Mouse (Mus musculus): Measurements from ENCODE around the gene Aqp1.

DNA sequence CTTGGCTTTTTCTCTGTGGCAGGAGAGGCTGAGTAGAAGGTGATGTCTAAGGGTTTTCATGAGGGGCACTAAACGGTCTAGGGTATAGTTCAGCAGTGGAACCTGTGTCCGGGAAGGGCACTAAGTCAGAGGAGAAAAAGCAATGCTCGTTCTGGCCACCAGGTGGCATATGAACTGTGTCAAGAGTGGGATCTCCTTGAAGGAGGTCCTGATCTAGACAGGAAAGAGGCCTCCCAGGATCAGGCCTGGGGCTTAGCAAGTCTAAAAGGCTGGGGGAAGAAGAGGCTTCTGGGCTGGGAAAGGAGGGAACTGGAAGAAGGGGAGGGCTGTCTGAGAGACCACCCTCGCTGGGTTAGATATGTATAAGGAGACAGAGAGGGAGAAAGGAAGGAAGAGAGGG is 56.2 kb downstream of the Aqp1 start:
- TF ChIP-seq GATA2 (IDR thresholded peaks at IDR 0.05; ENCODE audit: borderline replicate concordance, low read depth, low read length) (no peak), GATA1 (IDR thresholded peaks at IDR 0.05; ENCODE audit: borderline replicate concordance, low read length) (no peak)

All from G1E (cell line).